Mouse (Mus musculus) stomach, postnatal 0 days (tissue): ENCODE data around the gene Rcc1.

ENCODE experiments used
- CTCF ChIP-seq: IDR thresholded peaks from 2 replicates; pipeline ENCODE4 v1.5.1; 2016; ENCODE audit warnings: antibody characterized with exemption, low read depth, mild to moderate bottlenecking, moderate library complexity
- EP300 ChIP-seq: optimal IDR thresholded peaks from 2 replicates; pipeline ENCODE3; 2016; ENCODE audit warnings: antibody characterized with exemption

DNA sequence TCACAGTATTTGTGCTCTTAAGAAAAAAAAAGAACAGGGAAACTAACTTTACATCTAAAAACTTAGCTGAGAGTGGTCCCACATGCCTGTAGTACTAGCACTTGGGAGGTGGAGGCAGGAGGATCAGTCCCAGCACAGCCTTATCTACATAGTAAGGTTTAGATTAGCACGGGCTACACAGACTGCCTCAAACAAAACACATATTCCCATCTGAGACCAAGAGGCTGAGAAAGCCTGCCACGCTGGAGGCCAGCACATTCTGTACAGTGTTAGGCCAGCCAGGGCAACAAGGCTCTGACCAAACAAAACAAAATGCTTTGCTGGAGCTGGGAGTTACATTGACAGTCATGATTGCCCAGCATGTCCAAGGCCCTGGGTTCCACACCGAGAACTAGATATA, 30.1 kb upstream of the Rcc1 start:
- TF ChIP-seq CTCF (no peak), EP300 (no peak)
